Mouse (Mus musculus) c-Kit-positive CD71-negative TER-119-negative erythroid progenitor cells, embryonic 14.5 days (primary cell): ENCODE data around the gene Adipoq.

Experiments used
- DNase-seq: peaks from one replicate; pipeline ENCODE4 v3.0.0-alpha.2; 2013; ENCODE audit warnings: low read depth

Gene Adipoq

DNA sequence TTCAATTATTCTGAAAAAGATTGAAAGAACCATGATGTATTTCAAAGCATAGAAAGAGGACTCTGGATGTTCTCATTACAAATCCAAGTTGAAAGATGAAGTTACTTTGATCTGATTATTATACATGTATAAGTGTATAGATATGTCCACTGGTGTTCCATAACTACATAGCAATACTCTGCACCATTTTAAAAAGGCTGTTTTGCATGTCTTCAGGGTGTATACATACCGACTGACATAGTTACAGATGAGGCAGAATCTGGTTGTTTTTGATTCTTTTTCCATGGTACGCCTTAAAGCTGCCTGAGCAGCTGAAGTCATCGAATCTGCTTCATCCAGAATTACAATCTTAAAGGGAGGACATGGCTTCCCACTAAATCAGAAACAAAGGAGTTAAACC lies 30.9 kb upstream of the Adipoq start:
- no peak for DNase-seq

DNA sequence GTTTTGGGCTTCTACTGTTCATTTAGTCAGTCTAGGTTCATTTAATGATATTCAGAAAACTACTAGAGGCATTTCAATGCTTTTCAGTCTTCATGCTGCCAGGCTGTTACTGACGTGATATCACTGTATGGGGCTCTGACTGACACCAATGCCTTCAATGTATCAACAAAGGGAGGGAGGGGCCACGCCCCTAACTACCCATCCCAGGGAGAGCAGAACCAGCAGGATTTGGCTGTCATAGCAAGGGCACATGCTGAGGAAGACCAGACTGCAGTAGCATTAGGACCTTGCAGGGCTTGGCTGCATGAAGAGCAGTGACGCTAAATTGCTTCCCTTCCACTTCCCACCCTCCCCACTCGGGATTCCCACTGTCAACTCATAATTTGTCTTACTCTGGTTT lies 29.2 kb upstream of the Adipoq start:
- no peak for DNase-seq

DNA sequence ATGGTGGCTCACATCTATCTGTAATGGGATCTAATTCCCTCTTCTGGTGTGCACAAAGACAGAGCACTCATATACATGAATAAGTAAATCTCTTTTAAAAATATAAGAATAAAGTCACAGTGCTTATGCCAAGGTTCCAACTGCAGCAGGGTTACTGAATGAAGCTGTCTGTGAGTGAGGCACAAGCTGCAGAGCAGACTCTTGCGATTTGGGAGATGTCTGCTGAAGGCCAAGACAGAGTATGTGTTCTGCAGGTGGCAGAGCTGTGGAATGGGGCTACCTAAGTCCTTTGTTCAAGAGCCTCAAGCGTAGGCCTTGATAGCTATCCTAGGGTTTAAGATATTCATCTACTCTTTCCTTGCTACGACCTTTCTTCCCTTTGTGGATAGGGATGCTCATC lies 23.9 kb upstream of the Adipoq start:
- DNase-seq: no peak

DNA sequence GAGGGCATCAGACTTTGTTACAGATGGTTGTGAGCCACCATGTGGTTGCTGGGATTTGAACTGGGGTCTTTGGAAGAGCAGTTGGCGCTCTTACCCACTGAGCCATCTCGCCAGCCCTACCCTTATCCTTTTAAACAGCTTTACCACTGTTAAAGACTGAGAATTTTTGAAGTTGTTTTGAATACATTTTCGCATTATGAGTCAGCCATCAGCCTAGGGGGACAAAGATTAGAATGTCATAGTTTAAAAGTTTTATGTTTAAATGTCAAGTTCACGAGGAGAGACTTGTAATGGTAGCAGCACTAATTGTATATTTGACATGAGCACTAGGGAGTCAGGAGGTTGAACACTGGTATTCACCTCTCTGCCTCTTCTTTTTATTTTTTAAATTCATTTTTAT lies 23.2 kb upstream of the Adipoq start:
- DNase-seq: no peak

DNA sequence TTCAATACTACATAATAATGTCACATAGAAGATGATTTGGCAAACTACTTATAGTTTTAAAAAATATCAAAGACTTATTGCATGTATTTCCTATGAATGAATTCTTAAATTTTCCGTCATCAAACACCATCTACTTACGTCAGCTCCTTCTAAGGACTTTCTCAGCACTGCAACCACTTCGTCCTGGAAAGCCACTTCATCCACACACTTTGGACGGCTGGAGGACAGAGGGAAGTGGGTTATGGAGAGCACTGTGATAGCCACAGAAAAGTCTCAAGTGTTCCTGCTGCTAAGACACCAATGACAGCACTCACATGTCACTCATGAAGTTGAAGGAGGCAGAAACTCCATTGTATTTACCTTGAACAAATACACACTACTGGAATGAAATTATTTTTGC lies 21.9 kb upstream of the Adipoq start:
- DNase-seq: no peak

DNA sequence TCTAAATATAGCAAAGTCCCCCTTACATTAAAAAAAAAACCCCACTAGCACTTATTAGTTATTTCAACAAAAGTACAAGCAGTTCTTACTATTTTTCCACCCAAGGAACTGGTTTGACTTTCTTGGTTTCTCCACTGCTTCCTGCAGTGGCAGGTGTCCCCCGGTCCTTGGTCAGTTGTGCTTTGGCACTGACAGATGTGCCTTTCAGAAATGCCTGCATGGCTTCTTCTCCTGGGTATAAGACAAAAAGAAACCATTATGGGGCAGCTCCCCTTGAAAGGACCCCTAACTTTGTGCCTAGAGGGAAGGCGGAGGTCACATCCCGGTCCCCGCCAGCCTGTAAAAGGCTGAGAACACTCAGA lies 19.0 kb upstream of the Adipoq start:
- DNase-seq: no peak

DNA sequence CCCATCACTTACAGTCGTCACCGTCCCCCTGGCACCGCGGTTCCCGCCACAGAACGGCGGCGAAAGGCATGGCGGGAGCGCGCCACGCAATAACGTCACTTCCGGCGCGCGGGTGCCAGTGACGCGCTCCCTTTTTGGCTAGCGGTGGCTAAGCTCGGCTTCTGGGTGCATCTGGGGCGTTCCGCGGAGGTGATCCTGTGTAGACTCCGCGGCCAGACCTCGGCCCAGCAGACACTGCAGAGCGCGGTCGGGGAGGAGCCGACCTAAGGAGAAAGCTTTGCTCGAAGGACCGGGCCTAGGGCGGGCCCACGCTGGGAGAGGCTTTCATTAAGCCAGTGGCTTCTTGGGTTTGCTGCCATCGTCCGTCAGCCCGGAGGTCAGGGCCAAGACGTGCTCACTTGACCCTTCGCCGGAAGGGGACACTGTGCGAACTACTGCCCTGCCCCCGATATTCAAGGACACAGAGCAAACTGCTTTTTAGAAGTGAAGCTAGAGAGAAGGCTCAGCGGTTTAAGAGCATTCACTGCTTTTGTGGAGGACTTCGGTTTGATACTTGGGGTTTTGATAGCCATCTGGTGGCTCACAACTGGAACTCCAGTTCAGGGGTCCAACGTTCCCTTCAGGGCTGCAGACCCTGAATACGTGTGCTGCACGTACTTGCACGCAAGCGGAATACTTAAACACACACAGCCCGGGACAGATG lies 18.5 kb upstream of the Adipoq start, which contains the start of gene Rfc4:
TSS of gene Rfc4 (minus strand) at position 65 of the 703 bp plus-strand sequence.
- peak; percentile 81 for DNase-seq

DNA sequence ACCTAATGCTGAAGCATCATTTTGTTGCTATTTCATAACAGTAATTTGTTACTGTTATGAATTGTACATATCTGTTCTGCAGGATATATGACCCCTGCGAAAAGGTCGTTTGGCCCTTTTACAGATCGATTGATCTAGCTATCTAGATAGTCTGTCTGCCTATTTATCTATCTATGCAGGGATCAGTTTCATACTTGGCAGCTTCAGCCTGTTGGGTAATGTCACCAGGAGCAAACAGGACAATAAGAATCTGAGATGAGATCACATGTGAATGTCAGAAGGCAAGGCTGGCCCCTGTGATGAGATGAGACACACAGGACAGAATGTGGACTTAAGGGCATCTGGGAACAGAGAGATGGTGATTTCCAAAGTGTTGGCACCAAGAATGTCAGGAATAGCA lies 16.0 kb upstream of the Adipoq start:
- no peak for DNase-seq

DNA sequence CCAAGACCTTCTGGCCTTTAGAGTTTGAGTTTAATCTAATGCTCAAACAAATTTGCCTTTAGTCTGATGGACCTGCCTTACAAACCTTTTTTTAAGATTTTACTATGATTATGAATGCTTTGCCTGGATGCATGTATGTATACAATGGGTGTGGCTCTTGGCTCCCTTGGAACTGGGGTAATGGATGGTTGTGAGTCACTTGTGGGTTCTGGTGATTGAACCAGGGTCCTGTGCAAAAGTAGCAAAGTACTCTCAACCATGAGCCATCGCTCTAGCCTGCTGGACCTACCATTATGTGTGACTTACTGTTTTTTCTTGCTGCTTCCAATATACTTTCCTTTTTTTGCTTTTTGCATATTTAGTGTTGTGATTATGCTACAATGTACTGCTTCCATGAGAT lies 14.0 kb upstream of the Adipoq start:
- DNase-seq: no peak

DNA sequence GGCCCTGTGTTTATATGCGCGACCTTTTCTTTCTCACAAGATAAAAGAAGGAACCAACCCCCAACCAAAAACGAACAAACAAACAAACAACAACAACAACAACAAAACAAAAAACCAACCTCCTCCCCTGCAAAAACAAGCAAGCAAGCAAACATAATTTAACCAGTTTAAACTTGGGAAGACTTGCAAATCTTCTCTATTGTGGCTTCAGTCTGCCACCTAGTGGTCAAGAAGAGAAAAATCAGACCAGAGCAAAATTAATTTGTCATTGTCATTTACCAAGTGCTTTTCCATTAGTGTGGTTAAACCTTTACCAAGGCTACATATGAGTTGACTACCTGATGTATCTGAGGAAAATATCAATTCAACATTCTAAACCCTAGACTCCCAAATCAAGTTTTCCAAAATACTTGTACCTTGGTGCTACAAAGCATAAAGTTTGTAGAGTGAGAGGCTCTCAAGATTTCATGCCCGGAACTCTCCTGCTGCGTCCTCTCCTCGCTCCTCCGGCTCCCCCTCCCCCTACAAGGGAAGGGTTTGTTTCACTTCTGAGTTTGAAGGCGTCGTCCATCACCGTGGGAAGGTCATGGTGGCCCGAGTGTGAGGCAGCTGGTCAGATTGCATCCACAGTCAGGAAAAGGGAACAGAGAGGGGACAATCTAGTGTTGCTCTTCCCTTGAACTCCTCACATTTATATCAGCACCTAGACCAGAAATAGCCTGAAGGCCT lies 10.8 kb upstream of the Adipoq start:
- peak; percentile 53 for DNase-seq

DNA sequence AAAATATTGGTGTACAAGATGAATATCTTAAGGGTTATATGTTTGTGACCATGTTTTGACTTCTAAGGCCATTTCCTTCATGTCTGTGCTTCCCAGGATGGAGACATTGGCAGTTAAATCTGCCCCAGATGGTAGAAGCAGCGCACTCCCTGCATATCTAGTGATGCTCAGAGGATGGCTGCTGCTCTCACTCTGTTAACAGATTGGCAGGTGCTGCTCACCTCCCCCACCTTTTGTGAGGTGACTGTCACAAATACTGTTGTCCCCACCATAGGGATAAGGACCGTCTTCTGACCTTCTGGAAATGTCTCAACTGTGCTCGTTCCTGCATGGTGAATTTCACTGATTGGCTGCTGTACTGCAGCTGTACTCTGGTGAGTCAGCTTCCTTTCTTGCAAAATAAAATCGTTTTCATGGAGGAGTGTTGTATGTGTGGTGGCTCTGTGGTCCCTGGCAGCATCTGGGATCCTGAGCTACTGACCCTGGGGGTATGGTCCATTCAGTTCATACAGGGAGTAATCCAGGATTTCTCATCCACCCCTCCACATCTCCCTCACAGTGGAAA lies 9.8 kb upstream of the Adipoq start:
- no peak for DNase-seq

DNA sequence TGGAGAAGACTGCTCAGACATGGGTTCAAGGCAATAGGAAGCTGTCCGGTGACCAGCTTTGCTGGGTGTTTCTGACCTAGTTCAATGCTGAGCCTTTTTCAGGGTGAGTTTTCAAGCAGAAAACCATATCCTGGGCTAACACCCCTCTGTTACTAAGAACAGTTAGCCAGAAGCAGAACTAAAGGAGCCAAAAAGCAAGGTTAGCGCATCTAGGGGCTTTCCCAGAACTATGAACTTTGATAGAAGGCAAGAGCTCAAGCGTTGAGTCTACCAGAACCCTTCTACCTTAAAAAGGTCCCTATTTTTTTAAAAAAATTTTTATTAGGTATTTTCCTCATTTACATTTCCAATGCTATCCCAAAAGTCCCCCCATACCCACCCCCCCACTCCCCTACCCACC lies 5.4 kb upstream of the Adipoq start:
- no peak for DNase-seq

DNA sequence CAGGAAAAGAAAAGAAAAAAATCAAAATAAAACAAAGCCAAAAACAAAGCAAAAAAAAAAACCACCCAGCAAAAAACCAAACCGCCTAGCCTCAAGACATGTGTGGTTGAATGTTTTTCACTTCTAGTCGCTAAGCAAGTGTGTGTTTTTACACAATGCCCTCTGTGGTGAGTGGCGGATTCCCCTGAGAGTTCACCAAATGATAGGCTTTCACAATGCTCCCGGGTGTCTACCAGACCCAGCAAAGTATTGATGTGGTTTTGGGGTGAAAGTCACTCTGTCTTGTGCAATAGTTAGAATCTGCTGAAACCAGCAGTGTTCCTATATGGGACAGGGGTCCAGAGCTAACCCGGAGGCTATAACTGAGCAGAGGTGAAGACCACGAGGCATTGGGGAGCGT lies 2.0 kb upstream of the Adipoq start:
- peak; percentile 66 for DNase-seq

DNA sequence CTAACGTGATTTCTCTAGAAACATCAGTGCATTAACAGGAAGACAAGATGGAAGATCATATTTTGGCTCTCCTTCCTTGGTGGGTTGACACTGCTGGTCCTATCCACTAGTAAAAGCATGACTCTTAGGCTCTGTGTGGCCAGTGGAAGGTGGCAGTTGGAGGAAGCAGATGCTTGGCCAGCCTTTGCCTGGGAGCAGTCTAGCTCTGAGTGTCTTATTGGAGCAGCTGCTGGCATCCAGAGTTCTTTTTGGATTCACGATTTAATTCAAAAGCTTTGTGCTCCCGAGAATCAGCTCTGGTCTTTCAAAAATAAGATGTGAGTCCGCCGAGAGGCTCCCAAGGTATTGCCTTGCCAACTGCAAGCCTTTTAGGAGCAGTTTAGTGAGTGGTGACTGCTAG lies 1.1 kb upstream of the Adipoq start:
- no peak for DNase-seq

DNA sequence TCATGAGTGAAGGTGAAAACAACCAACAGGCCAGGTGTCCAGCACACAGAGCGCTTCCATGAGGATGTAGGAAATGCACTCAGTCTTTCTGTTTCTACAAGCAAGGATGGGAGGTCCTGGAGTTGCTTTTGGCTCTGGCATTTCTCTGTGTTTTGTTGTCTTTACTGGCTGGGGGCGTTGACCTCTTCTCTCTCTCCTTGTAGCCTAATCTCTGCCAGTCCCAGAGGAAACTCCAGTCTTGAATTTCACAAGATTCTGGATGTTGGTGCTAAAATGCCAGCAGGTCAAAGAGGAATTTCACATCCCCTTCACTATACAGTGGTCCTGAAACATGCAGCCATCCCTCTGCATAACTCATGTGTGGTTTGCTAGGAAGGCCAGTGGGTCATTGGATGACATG lies 2.6 kb downstream of the Adipoq start:
- no peak for DNase-seq

DNA sequence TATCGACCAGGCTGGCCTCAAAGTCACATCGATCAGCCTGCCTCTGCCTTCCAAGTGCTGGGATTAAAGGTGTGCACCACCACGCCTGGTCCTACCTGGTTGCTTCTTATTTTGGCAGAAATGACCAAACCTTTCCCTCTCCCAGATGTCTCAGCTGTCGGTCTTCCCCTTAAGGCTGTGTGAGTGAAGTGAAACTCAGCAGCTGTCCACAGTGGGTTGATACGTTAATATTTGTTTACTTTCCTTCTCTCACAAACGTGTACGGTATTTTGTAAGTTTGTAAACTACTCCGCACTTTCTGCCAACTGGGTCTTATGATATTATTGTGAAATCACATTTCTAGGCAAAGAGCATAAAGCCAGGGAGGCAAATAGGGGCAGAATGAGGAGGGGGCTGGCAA lies 3.1 kb downstream of the Adipoq start:
- no peak for DNase-seq

DNA sequence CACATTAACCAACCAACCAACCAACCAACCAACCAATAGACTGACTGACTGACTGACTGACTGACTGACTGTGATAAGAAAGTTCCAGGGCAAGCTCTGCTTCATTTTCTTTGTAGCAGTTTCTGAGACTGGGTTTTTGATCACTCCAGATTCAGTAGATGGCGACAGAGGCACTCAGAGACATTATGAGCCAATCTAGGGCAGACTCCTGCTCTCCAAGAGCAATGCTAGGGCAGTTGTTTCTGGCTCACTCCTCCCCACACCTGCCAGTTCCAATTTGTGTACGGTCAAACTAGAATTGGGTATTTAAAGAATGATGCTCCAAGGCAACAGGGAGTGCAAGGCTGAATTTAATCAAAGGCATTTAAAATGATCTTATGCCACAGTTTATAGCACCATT lies 5.1 kb downstream of the Adipoq start:
- no peak for DNase-seq

DNA sequence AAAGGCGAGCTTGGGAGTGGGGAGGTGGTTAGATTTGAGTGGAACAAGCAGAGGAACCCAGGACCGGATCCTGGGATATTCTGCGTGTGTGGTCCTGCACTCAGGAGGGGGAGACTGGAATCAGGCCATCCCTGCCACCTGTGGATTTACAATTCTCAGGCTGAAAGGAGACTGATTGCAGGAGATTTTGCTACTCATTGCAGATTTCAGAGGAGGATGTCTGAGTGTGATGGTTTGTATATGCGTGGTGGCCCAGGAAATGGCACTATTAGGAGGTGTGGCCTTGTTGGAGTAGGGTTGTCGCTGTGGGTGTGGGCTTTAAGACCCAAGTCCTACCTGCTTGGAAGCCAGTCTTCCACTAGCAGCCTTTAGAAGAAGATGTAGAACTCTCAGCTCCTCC lies 7.9 kb downstream of the Adipoq start:
- DNase-seq: no peak

DNA sequence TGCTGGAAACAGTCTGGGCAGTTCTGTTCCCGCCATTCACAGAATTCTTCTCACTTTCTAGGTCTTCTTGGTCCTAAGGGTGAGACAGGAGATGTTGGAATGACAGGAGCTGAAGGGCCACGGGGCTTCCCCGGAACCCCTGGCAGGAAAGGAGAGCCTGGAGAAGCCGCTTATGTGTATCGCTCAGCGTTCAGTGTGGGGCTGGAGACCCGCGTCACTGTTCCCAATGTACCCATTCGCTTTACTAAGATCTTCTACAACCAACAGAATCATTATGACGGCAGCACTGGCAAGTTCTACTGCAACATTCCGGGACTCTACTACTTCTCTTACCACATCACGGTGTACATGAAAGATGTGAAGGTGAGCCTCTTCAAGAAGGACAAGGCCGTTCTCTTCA lies 10.7 kb downstream of the Adipoq start:
- DNase-seq: no peak

DNA sequence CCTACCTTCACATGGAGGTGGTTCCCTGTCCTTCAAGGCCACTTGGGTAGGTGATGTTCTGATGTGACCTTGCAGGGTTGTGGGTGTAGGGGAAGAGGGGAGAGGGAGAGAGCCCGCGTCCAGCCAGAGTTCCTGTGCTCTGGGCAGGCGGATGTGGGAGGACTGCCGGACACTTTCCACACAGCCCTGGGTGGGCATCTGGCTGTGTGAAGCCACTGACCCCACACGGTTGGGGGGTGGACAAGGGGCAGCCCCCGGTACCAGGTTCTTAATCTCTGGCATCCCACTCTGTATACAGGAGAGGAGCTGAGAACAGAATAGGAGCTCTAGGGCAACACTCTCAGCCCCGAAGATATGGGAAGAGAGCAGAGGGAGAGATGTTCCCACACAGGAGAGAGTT lies 12.0 kb downstream of the Adipoq start:
- DNase-seq: no peak

DNA sequence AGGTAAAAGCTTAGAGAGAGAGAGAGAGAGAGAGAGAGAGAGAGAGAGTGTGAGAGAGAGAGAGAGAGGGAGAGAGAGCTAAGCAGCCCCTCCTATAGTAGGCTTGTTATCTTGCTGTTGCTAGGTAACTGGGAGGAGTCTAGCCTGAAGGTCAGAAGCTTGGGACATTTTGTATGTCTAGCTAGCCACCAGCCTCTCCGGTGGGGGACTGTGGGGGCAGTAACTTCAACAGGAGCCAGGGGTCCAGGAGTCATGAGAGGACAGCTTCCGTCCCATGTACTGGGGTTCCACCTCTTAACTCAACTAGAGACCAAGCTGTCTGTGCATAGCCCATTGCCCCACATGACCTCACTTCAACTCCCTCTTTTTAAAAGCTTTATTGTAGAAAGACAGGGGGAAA lies 12.6 kb downstream of the Adipoq start:
- DNase-seq: no peak

DNA sequence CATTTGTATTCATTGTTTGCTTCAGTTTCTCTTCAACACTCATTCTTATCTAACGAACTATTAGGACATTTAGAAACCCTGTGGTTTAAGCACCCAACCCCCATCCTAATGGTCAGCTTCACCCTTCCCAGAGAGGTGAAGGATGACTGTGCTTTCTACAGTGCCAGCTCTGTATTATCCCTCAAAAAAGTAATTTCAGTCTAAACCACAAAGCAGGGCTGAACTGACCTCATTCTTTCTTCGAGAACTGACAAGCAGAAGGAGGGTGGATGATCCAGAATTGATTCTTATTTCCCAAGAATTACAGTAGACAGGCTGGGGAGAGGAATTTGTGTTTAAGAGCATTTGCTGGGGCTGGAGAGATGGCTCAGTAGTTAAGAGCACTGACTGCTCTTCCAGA lies 13.4 kb downstream of the Adipoq start:
- no peak for DNase-seq

DNA sequence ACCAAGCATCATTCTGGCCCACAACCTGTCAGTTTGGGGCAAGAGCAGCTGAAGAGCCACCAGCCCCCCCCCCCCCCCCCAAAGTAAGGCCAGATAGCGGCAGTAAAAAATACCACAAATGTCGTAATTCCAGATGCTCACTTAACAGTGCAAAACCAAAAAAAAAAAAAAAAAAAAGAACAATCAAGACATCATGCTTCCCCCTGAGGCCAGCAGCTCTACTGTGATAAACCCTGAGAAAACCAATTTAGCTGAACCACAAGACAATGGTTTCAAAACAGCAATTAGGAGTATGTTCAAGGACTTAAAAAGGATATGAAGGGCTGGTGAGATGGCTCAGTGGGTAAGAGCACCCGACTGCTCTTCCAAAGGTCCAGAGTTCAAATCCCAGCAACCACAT lies 15.8 kb downstream of the Adipoq start:
- DNase-seq: no peak

DNA sequence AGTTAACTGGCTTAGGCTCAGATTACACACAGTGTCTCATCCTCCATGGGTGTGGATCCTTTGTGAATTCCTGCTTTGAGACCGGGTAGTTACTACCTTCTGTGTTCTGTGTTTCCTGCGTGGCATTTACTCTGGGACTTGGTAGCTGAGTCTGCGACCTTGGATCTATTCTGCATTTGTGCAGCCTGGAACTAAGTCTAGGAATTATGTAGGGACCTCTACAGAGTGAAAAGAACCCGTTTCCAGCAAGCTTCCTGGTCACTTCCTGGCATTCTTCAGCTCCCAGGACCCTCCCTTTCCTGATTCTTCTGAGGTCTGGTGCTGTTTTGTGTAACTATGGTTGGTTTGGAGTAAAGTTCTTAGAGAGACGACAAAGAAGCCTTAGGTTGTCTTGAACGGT lies 18.1 kb downstream of the Adipoq start:
- no peak for DNase-seq
